Mouse (Mus musculus): Measurements from ENCODE around the gene Cenph. TPM values are rescaled to one million over a fixed set of nuclear protein-coding genes. Genes with fewer than 3 reads are reported as not detected.
"Not testable (repeated sequence)": the region's sequence is repeated elsewhere in the genome, so short reads cannot be mapped to it uniquely, and the experiment has no call there.

The Cenph gene
- total RNA-seq, 4 experiments from 2014 or later, result not detected

GRCm38 (mm10) chr13:100748638-100749037 lies 27.1 kb downstream of the Cenph start:
- no peak for DNase-seq (ENCODE audit: low spot score in 2 of 2)

DNA sequence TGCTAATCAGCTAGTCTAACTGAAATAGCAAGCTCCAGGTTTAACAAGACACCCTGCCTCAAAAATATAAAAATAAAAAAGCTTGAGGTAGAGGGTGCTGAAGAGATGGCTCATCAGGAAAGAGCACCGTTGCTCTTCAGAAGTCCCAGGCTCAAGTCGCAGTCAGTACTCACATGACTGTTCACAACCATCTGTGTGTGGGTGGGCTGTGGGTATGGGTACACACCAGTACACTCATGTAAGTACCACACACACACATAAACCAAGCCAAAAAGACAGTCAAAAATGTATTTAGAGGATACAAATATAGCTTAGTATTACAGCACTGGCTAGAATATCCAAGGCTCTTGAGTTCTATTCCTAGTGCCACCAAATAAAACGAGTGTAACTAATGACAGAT lies 29.6 kb downstream of the Cenph start:
- DNase-seq (ENCODE audit: low spot score in 2 of 2), result no peak

DNA sequence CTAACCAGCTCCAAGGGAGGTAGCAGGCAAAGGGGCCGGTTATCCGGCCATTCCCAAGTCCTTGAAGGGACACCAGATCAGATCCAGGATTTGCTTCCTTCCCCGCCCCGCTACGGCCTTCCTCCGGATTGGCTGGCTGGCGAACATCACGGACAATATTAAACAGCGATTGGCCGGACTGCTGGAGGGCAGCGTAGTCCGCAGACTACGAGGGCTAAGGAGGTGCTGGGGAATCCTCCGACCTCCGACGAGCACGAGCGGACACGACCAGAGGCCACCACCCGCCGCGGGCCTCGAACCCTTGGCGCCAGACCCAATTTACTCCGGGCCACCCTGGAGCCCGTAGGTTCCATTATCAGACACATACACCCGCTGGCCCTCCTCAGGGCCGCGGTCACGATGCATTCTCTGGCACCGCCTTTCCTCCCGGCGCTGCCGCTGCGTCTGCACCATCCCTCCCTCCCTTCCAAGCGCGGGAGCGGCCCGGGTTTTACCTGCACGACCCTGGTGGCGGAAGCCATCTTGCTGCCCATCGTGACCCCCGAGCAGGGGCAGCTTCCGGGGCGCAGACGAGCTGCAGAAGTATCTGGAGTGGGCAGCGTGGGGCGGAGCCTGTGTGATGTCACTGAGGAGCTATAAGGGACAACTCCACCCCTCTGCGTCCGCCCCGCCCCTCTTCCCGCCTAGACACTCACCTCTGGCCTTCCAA lies 31.5 kb downstream of the Cenph start, which contains the start of gene Mrps36:
Gene Mrps36, minus strand, starts transcription at position 624 of the 709 bp plus-strand sequence.
- DNase-seq (ENCODE audit: low spot score in 2 of 2), result peak; percentile 91 to 93

DNA sequence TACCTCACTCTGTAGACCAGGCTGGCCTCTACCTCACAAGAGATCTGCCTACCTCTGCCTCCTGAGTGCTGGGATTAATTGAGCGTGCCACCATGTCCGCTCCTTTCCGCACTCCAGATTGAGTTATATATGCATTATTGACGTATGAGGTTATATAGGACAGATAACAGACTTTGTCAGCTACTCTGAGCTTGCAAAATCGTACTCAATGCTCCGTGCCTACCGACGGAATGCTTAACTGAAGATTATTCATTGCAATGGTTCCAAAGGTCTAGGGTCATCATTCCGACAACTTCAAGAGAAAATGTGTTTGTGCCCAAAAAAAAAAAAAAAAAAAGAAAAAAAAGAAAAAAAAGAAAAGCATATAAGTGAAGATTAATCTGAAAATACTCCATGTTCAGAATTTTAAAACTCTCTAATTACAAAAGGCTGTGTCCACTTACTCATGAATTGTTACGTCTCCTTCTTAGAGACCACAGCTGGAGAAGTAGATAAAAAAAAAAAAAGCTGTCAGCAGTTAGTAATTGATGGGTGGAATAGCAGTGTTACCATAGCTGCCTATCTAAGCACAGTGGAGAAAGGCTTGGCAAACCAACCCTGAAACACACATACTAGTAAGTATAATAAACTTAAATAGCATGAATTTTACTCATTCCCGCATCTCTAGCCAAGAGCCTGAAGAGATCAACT lies 32.2 kb downstream of the Cenph start:
- no peak for DNase-seq (ENCODE audit: low spot score in 2 of 2)

DNA sequence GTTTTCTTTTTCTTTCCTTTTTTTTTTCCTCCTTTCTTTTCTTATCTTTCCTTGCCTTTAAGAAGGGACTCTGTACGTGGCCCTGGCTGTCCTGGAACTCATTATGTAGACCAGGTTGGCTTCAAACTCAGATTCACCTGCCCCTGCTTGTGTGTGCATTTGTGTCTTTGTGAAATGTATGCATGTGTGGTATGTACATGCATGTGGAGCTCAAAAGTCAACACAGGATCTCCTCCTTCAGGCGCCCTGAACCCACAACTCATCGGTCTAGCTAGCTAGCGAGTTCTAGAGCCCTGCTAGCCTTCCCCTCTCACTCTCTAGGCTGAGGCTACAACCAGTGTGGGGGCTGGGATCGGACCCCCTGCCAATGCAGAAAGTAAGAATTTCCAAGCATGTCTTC lies 32.9 kb downstream of the Cenph start:
- DNase-seq (ENCODE audit: low spot score in 2 of 2), result no peak

DNA sequence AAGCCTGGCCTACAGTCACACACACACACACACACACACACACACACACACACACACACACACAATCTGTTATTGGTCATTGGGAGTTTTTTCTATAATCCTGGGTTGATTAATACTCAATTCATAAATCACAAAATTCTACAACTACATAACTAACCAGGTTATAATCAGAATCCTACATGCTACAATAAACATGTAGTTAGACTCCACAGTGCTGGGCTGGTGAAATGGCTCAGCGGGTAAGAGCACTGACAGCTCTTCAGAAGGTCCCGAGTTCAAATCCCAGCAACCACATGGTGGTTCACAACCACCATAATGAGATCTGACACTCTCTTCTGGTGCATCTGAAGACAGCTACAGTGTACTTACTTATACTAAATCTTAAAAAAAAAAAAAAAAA lies 42.9 kb downstream of the Cenph start:
- no peak for DNase-seq (ENCODE audit: low spot score in 2 of 2)

- not testable (repeated sequence) for DNase-seq (ENCODE audit: low spot score in 2 of 2)
Measured at GRCm38 (mm10) chr13:100731462-100732046, 44.1 kb downstream of the Cenph start.

GRCm38 (mm10) chr13:100730861-100731176 lies 44.9 kb downstream of the Cenph start, which contains the start of gene Cdk7:
Gene Cdk7, minus strand, starts transcription at chr13:100730939.
- peak; percentile 87 to 90 for DNase-seq (ENCODE audit: low spot score in 2 of 2)

GRCm38 (mm10) chr13:100730153-100730860 lies 45.4 kb downstream of the Cenph start:
- DNase-seq (ENCODE audit: low spot score in 2 of 2), result no peak

DNA sequence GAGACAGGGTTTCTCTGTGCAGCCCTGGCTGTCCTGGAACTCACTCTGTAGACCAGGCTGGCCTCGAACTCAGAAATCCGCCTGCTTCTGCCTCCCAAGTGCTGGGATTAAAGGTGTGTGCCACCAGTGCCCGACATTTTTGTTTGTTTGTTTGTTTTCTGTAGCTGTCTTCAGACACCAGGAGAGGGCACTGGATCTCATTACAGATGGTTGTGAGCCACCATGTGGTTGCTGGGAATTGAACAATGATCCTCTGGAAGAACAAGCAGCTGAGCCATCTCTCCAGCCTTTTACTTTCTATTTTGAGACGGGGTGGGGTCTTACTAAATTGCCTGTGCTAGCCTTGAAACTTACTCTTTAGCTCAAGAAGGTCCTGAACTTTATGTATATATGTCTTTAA lies 47.2 kb downstream of the Cenph start:
- not testable (repeated sequence) for DNase-seq (ENCODE audit: low spot score in 2 of 2)

DNA sequence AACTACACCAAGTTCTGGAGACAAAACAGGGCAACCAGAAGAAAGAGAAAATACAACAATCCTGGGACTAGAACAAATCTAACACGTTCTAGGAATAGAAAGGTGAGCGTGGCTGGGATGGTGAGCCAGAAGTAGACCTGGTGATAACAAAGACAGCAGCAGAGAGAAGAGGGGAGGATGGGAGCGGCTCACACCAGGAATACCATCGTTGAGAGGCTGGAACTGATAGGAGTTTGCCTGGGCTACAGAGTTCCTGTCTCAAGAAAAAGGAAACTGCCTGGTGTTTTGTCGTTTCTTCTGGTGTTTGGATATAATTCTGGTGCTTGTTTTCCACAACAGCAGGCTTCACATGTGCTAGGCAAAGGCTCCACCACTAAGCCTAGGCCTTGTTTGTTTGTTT lies 47.6 kb downstream of the Cenph start:
- DNase-seq (ENCODE audit: low spot score in 2 of 2), result no peak

DNA sequence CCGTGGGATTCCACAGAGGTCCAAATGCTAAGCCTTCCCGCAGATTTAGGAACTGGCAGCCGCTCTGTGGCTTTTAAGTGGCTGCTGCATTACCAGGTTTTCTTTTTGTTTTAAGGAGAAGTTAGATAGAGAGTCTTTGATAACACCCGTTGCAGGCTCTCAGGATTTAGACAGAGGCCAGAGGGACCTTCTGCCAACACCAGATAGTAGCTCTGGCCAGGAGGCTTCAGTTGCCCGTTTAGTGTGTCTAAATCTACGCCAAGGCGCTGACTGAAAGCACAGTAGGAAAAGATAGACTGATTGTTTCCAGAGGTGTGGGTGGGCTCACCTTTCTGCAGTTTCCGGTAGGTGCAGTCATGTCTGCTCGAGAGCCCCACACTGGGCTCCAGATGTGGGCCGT lies 50.5 kb downstream of the Cenph start:
- DNase-seq (ENCODE audit: low spot score in 2 of 2), result no peak

- DNase-seq (ENCODE audit: low spot score in 2 of 2), result no peak
Measured at GRCm38 (mm10) chr13:100724051-100724754, 51.5 kb downstream of the Cenph start.

DNA sequence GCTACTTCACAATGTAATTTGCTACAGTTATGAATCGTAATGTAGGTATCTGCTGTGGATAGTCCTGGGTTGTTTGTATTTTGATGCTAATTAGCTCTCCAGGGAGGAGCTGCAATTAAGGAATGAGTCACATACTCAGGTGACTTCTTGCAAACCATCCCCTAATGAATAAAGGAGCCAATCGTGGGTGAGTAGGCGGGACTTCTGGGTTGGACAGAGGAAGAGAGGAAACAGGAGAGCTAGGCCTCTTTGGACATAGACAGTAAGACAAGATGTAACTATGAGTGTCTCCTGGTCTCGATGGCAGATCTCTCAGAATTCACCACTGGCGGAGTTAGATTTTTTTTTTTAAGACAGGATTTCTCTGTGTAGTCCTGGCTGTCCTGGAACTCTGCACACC lies 54.0 kb downstream of the Cenph start:
- DNase-seq (ENCODE audit: low spot score in 2 of 2), result no peak

DNA sequence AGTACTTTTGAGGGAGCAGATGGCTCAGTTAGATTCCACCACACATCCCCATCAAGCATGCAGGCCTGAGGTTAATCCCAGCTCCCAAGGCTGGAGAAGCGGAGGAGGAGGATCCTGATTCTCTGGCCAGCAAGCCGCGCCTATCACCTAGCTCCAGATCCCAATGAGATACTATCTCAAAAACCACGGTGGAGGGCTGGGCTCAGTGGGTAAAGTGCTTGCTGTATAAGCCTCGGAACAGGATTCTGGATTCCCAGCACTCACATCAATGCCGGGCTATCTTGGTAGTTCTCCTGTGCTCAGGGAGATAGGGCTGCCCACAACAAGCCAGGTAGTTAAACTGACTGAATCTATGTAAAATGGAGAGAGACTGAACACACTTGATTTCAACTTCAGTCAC lies 60.2 kb downstream of the Cenph start:
- DNase-seq (ENCODE audit: low spot score in 2 of 2), result no peak

Other genes starting within 250 kb of the Cenph start
- under 1 TPM in 1 of 4 experiments, not detected in 3; 0.29 TPM for gene Ocln, start 223.2 kb downstream of the Cenph start, total RNA-seq (2022)
- gene Marveld2, start 158.9 kb downstream of the Cenph start, total RNA-seq (2022), result under 1 TPM; 0.43 to 0.94 (median 0.63) TPM
- 10 to 100 TPM; 68.7 to 75.7 (median 73.5) TPM for gene Ak6, start 124.9 kb downstream of the Cenph start, total RNA-seq (2022)
- gene Rad17, start 124.8 kb downstream of the Cenph start, total RNA-seq (2022), result 10 to 100 TPM; 10.0 to 14.6 (median 12.8) TPM
- 10 to 100 TPM in 1 of 4 experiments, 1 to 10 TPM in 3; 2.1 to 15.4 (median 9.3) TPM for gene Taf9, start 124.3 kb downstream of the Cenph start, total RNA-seq (2022)
- under 1 TPM in 3 of 4 experiments, not detected in 1; 0.29 to 0.43 (median 0.38) TPM for gene Ccdc125, start 106.2 kb downstream of the Cenph start, total RNA-seq (2022)
- gene Cdk7, start 45.0 kb downstream of the Cenph start, total RNA-seq (2022), result 10 to 100 TPM in 3 of 4 experiments, 1 to 10 TPM in 1; 9.1 to 13.1 (median 11.8) TPM
- gene Mrps36, start 31.2 kb downstream of the Cenph start, total RNA-seq (2022), result 100 to 1,000 TPM; 111 to 125 (median 118) TPM
- gene Ccnb1, start 10.7 kb upstream of the Cenph start, total RNA-seq (2022), result under 1 TPM in 1 of 4 experiments, not detected in 3; 0.25 TPM
- gene Slc30a5, start 57.5 kb upstream of the Cenph start, total RNA-seq (2022), result 10 to 100 TPM in 1 of 4 experiments, 1 to 10 TPM in 3; 7.4 to 10.3 (median 8.9) TPM